Mouse (Mus musculus): ENCODE data around the gene Ifit1bl1.

- TF ChIP-seq EP300 (IDR thresholded peaks at IDR 0.05; ENCODE audit: low read depth) (no peak), CTCF (IDR thresholded peaks at IDR 0.05; ENCODE audit: low read depth) (no peak)
Observed at GRCm38 (mm10) chr19:34568988-34569895, 32.5 kb downstream of the Ifit1bl1 start.
